Mouse (Mus musculus) embryonic facial prominence, embryonic 11.5 days (tissue): Measurements from ENCODE around the gene Ephb1. TPM values are rescaled to one million over a fixed set of nuclear protein-coding genes. Genes with fewer than 3 reads are reported as not detected.

Experiments
- ATAC-seq: fragments of 200-750 bp; cut with Nextera tagmentation; replicated peaks from 2 replicates; pipeline ENCODE4 v1.8.0; 2017; ENCODE audit warnings: low read depth; ENCODE audit not compliant: insufficient number of reproducible peaks, low FRiP score, low TSS enrichment
- DNase-seq: peaks from one replicate; pipeline ENCODE4 v3.0.0-alpha.2; 2015; ENCODE audit warnings: low spot score
- H3K27ac ChIP-seq: fragments of 300-500 bp; sonication (generic); replicated peaks from 2 replicates; pipeline ENCODE4 v1.5.1; 2014; ENCODE audit warnings: mild to moderate bottlenecking, low read depth, low read length, control low read depth
- H3K27me3 ChIP-seq: fragments of 300-500 bp; sonication (generic); 2 replicates; pipeline ENCODE4 v1.6.1; 2014; ENCODE audit warnings: mild to moderate bottlenecking, low read length, moderate library complexity, mixed read lengths; ENCODE audit not compliant: control insufficient read depth, insufficient read depth
- H3K36me3 ChIP-seq: fragments of 300-500 bp; sonication (generic); replicated peaks from 2 replicates; pipeline ENCODE4 v1.6.1; 2014; ENCODE audit warnings: low read depth, mild to moderate bottlenecking, low read length, moderate library complexity, mixed read lengths; ENCODE audit not compliant: control insufficient read depth, insufficient read depth
- H3K4me1 ChIP-seq: fragments of 300-500 bp; sonication (generic); 2 replicates; pipeline ENCODE4 v1.6.1; 2014; ENCODE audit warnings: low read length, mixed read lengths; ENCODE audit not compliant: control insufficient read depth, insufficient read depth
- H3K4me2 ChIP-seq: fragments of 300-500 bp; sonication (generic); 2 replicates; pipeline ENCODE4 v1.6.1; 2014; ENCODE audit warnings: low read depth, mild to moderate bottlenecking, control low read depth, low read length, moderate library complexity
- H3K4me3 ChIP-seq: fragments of 300-500 bp; sonication (generic); 2 replicates; pipeline ENCODE4 v1.5.1; 2014; ENCODE audit warnings: low read depth, low read length, control low read depth
- H3K9ac ChIP-seq: fragments of 300-500 bp; sonication (generic); replicated peaks from 2 replicates; pipeline ENCODE4 v1.6.1; 2014; ENCODE audit warnings: mild to moderate bottlenecking, control low read depth, low read length
- H3K9me3 ChIP-seq: fragments of 300-500 bp; sonication (generic); replicated peaks from 2 replicates; pipeline ENCODE4 v1.6.1; 2016; ENCODE audit warnings: mild to moderate bottlenecking, low read length, inconsistent platforms, mixed read lengths; ENCODE audit not compliant: control insufficient read depth
- WGBS: fragments of 180-500 bp; shearing (Covaris S2); extraction: QIAGEN DNeasy Blood & Tissue Kit; methylation state at CpG from one replicate; pipeline ENCODE4 v1.1.7; 2014; 5-methylcytosine and 5-hydroxymethylcytosine counted together
- polyA plus RNA-seq: library from polyadenylated mRNA; unstranded; fragments of >200 nt; fragmentation: Nextera tagmentation; extraction: Ambion mirVana; gene quantifications from 2 replicates; pipeline ENCODE4 v1.2.1, GENCODE M21; 2014

Gene Ephb1
- polyA plus RNA-seq, 1 experiment from 2014 or later = 6.6 TPM

- H3K27me3 ChIP-seq = no peaks in the 10 kb centered on the region
- H3K4me1 ChIP-seq = no peaks in the 10 kb centered on the region
- H3K27ac ChIP-seq = no peak overlapping the region
- no peaks in the 10 kb centered on the region for H3K36me3 ChIP-seq
- no peak overlapping the region for H3K9ac ChIP-seq
- H3K4me3 ChIP-seq = no peak overlapping the region
- ATAC-seq (no peak), DNase-seq (no peak)
- H3K4me2 ChIP-seq = no peak overlapping the region
- 82% methylated on average over 6 of the region's 6 CpGs for WGBS
- H3K9me3 ChIP-seq = no peaks in the 10 kb centered on the region
These were observed 315.3 kb downstream of the Ephb1 start for GRCm38 (mm10) chr9:102039011-102039733.

- Histone ChIP-seq H3K4me1 (no peaks in the 10 kb centered on the region), H3K27me3 (no peaks in the 10 kb centered on the region), H3K9me3 (no peaks in the 10 kb centered on the region), H3K36me3 (no peaks in the 10 kb centered on the region), H3K4me3 (no peak overlapping the region), H3K4me2 (no peak overlapping the region), H3K9ac (no peak overlapping the region), H3K27ac (no peak overlapping the region)
- WGBS = 77% methylated on average over 5 of the region's 5 CpGs
- ATAC-seq (no peak), DNase-seq (no peak)
These were observed 318.4 kb downstream of the Ephb1 start for GRCm38 (mm10) chr9:102036132-102036531.

GRCm38 (mm10) chr9:102033231-102033630 is 321.3 kb downstream of the Ephb1 start:
- Histone ChIP-seq H3K4me1 (no peaks in the 10 kb centered on the region), H3K9me3 (no peaks in the 10 kb centered on the region), H3K4me3 (no peak overlapping the region), H3K27ac (no peak overlapping the region), H3K27me3 (no peaks in the 10 kb centered on the region), H3K9ac (no peak overlapping the region), H3K4me2 (no peak overlapping the region), H3K36me3 (no peaks in the 10 kb centered on the region)
- 76% methylated on average over 5 of the region's 5 CpGs for WGBS
- DNase-seq = no peak
- ATAC-seq = no peak

GRCm38 (mm10) chr9:102032376-102032775 is 322.1 kb downstream of the Ephb1 start:
- DNase-seq (no peak), ATAC-seq (no peak)
- Histone ChIP-seq H3K9ac (no peak overlapping the region), H3K27ac (no peak overlapping the region), H3K4me2 (no peak overlapping the region), H3K9me3 (no peaks in the 10 kb centered on the region), H3K27me3 (no peaks in the 10 kb centered on the region), H3K36me3 (no peaks in the 10 kb centered on the region), H3K4me3 (no peak overlapping the region), H3K4me1 (no peaks in the 10 kb centered on the region)
- 69% methylated on average over 8 of the region's 8 CpGs for WGBS

GRCm38 (mm10) chr9:102029661-102030060 is 324.8 kb downstream of the Ephb1 start:
- H3K9me3 ChIP-seq = no peaks in the 10 kb centered on the region
- no peaks in the 10 kb centered on the region for H3K4me1 ChIP-seq
- 77% methylated on average over 7 of the region's 7 CpGs for WGBS
- H3K4me3 ChIP-seq = no peak overlapping the region
- H3K27me3 ChIP-seq = no peaks in the 10 kb centered on the region
- no peak for DNase-seq
- no peak overlapping the region for H3K4me2 ChIP-seq
- H3K36me3 ChIP-seq = no peaks in the 10 kb centered on the region
- H3K9ac ChIP-seq = no peak overlapping the region
- no peak for ATAC-seq
- H3K27ac ChIP-seq = no peak overlapping the region

GRCm38 (mm10) chr9:102026136-102026535 is 328.4 kb downstream of the Ephb1 start:
- Histone ChIP-seq H3K9me3 (no peaks in the 10 kb centered on the region), H3K4me1 (no peaks in the 10 kb centered on the region), H3K4me3 (no peak overlapping the region), H3K9ac (no peak overlapping the region), H3K27me3 (no peaks in the 10 kb centered on the region), H3K36me3 (no peaks in the 10 kb centered on the region), H3K4me2 (no peak overlapping the region), H3K27ac (no peak overlapping the region)
- ATAC-seq (no peak), DNase-seq (no peak)
- WGBS = 31% methylated on average over 2 of the region's 2 CpGs

GRCm38 (mm10) chr9:102025141-102025540 is 329.4 kb downstream of the Ephb1 start:
- ATAC-seq (no peak), DNase-seq (no peak)
- Histone ChIP-seq H3K27ac (no peak overlapping the region), H3K9me3 (no peaks in the 10 kb centered on the region), H3K4me1 (no peaks in the 10 kb centered on the region), H3K27me3 (no peaks in the 10 kb centered on the region), H3K36me3 (no peaks in the 10 kb centered on the region), H3K4me2 (no peak overlapping the region), H3K9ac (no peak overlapping the region), H3K4me3 (no peak overlapping the region)
- WGBS = 85% methylated on average over 6 of the region's 6 CpGs

- Histone ChIP-seq H3K9ac (no peak overlapping the region), H3K9me3 (no peaks in the 10 kb centered on the region), H3K4me1 (no peaks in the 10 kb centered on the region), H3K27ac (no peak overlapping the region), H3K4me2 (no peak overlapping the region), H3K36me3 (no peaks in the 10 kb centered on the region), H3K4me3 (no peak overlapping the region), H3K27me3 (no peaks in the 10 kb centered on the region)
- ATAC-seq = no peak
- DNase-seq = no peak
These were observed 339.0 kb downstream of the Ephb1 start for GRCm38 (mm10) chr9:102015516-102015915.
